Mouse (Mus musculus) thymus, adult 2 months (tissue): ENCODE measurements around the gene Olfr1107. TPM values are rescaled to one million over a fixed set of nuclear protein-coding genes. Genes with fewer than 3 reads are reported as not detected.

ENCODE experiments used
- DNase-seq: peaks from one replicate; pipeline ENCODE4 v3.0.0; 2021
- H3K27ac ChIP-seq: fragments of 200-500 bp; 2 replicates; pipeline ENCODE4 v1.5.1; 2012; ENCODE audit warnings: low read length, control low read depth; ENCODE audit not compliant: control insufficient read depth, insufficient read depth
- H3K27me3 ChIP-seq: fragments of 200-500 bp; 2 replicates; pipeline ENCODE4 v1.6.1; 2012; ENCODE audit warnings: mild to moderate bottlenecking, low read length, moderate library complexity, mixed read lengths; ENCODE audit not compliant: control insufficient read depth, insufficient read depth
- H3K36me3 ChIP-seq: fragments of 200-500 bp; 2 replicates; pipeline ENCODE4 v1.6.1; 2012; ENCODE audit warnings: mild to moderate bottlenecking, low read length, moderate library complexity; ENCODE audit not compliant: control insufficient read depth, insufficient read depth
- H3K4me1 ChIP-seq: fragments of 200-500 bp; replicated peaks from 2 replicates; pipeline ENCODE4 v1.6.1; 2012; ENCODE audit warnings: low read length; ENCODE audit not compliant: control insufficient read depth, insufficient read depth
- H3K4me3 ChIP-seq: fragments of 200-500 bp; 2 replicates; pipeline ENCODE4 v1.5.1; 2012; ENCODE audit warnings: mild to moderate bottlenecking, low read length, control low read depth, moderate library complexity; ENCODE audit not compliant: control insufficient read depth, insufficient read depth
- CTCF ChIP-seq: fragments of 200-500 bp; IDR thresholded peaks from 2 replicates; pipeline ENCODE4 v1.5.1; 2012; ENCODE audit warnings: mild to moderate bottlenecking, control low read depth, low read length, moderate library complexity, borderline replicate concordance; ENCODE audit not compliant: control insufficient read depth, poor library complexity, insufficient read depth; ENCODE audit errors: extremely low read depth
- POLR2A ChIP-seq: fragments of 200-500 bp; IDR thresholded peaks from 2 replicates; pipeline ENCODE4 v1.6.1; 2012; ENCODE audit warnings: mild to moderate bottlenecking, low read length, control low read depth, moderate library complexity; ENCODE audit not compliant: control insufficient read depth, poor library complexity, insufficient read depth; ENCODE audit errors: extremely low read depth
- WGBS: fragments of 180-500 bp; shearing (Covaris S2); methylation state at CpG from one replicate; pipeline ENCODE4 v1.1.7; 2018; 5-methylcytosine and 5-hydroxymethylcytosine counted together
- polyA plus RNA-seq: library from polyadenylated mRNA; depleted of rRNA; stranded (reverse); fragments of >200 nt; gene quantifications from 2 replicates; pipeline ENCODE4 v1.2.3, GENCODE M21; 2012; rRNA removed

Gene Olfr1107
- not detected in 2 replicates for polyA plus RNA-seq

DNA sequence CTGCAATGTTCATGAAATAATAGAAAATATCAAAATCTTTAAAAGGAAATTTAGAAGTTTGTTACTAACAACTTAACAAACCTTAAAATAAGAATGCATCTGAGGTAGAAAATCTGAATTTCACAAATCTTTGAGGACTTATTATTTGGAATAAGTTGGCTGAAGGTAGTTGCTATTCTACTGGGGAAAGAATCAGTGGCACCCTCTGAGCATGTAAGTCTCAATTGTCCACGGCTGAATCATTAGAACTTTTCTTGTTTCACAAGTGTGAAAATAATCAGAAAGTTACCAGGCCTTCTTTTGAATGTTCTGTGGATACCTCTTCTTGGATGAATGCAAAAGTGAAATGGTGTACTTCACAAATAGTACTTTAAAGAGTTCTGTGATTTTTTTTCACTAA lies at the start of gene Olfr1107:
Gene Olfr1107, minus strand, starts transcription at position 101 of the 400 bp plus-strand sequence.
- 91% methylated on average over 1 of the region's 1 CpGs for WGBS
- no peaks in the 10 kb centered on the region for H3K36me3 ChIP-seq
- no peak for TF ChIP-seq POLR2A
- H3K4me3 ChIP-seq: no peak within 1 kb of the TSS
- H3K4me1 ChIP-seq: no peaks in the 10 kb centered on the region
- no peaks in the 10 kb centered on the region for H3K27me3 ChIP-seq
- no peak within 1 kb of the TSS for H3K27ac ChIP-seq
- DNase-seq: no peak

DNA sequence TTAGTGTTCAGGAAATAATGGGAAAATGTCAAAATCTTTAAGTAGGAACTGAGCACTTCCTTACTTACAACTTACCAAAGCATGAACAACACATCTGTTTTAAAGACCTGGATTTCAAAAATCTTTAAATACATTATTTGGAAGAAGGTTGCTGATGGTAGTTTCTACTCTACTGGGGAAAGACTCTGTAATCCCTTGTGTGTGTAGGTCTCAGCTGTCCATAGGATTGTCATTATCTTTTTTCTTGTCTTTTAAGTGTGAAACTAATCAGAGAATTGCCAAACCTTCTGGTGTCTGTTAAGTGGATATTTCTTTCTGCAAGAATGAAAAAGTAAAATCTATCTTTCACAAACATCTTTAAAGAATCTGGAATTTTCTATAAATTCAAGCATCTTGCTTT lies 38.9 kb upstream of the Olfr1107 start, which contains the start of gene Olfr259:
Gene Olfr259, minus strand, starts transcription at position 101 of the 400 bp plus-strand sequence.
- Histone ChIP-seq H3K4me3 (no peak within 1 kb of the TSS), H3K27ac (no peak within 1 kb of the TSS), H3K36me3 (no peaks in the 10 kb centered on the region), H3K27me3 (no peaks in the 10 kb centered on the region), H3K4me1 (no peaks in the 10 kb centered on the region)
- TF ChIP-seq POLR2A (no peak), CTCF (no peak)
- DNase-seq: no peak

DNA sequence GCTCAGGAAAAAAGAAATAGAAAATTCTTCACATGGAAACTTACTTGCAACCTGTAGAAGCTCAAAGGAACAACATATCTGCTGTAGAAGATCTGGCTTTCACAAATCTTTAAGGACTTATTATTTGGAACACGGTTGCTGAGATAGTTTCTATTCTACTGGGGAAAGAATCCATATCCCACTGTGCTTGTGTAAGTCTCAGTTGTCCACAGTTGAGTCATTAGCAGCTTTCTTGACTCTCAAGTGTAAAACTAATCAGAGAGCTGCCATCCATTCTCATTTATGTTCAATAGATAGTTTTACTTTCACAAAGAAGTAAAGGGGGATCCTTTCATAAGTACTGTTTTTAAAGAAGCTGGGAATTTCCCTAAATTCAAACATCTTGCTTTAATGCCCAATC lies 20.3 kb upstream of the Olfr1107 start, which contains the start of gene Olfr1109:
Gene Olfr1109, minus strand, starts transcription at position 101 of the 400 bp plus-strand sequence.
- DNase-seq: no peak
- H3K4me3 ChIP-seq: no peak within 1 kb of the TSS
- no peaks in the 10 kb centered on the region for H3K27me3 ChIP-seq
- no peak within 1 kb of the TSS for H3K27ac ChIP-seq
- no peaks in the 10 kb centered on the region for H3K36me3 ChIP-seq
- TF ChIP-seq POLR2A (no peak), CTCF (no peak)
- 62% methylated on average over 1 of the region's 1 CpGs for WGBS
- H3K4me1 ChIP-seq: no peaks in the 10 kb centered on the region

DNA sequence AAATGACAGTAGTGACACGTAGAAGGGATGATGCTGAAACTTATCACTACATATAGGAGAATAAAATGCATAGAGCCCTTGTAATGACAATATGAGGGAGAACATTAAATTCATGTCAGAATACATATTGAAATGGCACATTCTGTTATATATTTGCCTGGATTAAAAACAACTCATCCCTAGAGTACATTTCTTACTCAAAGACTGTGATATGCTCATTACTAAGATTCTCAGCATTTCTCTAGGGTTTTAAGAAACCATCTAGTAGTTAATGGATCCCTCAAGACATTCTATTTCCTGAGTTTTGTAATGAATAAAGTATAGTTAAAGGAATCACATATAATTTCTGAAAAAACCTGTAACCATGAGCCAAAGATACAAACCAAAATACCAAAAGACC lies 23.4 kb downstream of the Olfr1107 start, which contains the start of gene Olfr1106:
Gene Olfr1106, minus strand, starts transcription at position 101 of the 400 bp plus-strand sequence.
- no peak within 1 kb of the TSS for H3K4me3 ChIP-seq
- no peaks in the 10 kb centered on the region for H3K36me3 ChIP-seq
- no peak within 1 kb of the TSS for H3K27ac ChIP-seq
- no peak for TF ChIP-seq POLR2A
- TF ChIP-seq CTCF: no peak
- WGBS: 64% methylated on average over 1 of the region's 1 CpGs
- no peaks in the 10 kb centered on the region for H3K4me1 ChIP-seq
- DNase-seq: no peak
- H3K27me3 ChIP-seq: no peaks in the 10 kb centered on the region

DNA sequence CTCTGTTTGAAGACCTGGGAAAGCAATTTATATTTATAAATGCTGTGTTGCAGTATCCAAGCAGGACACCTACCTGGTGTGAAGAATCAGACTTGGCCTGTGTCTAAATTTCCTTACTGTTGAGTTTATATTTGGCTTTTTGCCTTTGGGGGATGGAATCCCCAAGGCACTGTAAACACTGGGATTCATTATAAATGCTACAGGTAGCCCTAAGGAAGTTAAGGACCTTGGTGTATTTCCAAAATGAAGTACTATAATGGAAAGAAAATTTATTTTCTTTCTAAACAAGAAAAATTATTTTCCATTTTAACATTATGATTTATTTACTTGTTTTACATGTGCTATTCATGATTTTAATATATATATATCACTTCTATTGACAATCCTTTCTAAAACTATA lies 39.2 kb downstream of the Olfr1107 start, which contains the start of gene Olfr1105:
Gene Olfr1105, minus strand, starts transcription at position 101 of the 400 bp plus-strand sequence.
- Histone ChIP-seq H3K4me3 (no peak within 1 kb of the TSS), H3K27me3 (no peaks in the 10 kb centered on the region), H3K36me3 (no peaks in the 10 kb centered on the region), H3K27ac (no peak within 1 kb of the TSS), H3K4me1 (no peaks in the 10 kb centered on the region)
- no peak for DNase-seq
- TF ChIP-seq POLR2A: no peak
- TF ChIP-seq CTCF: no peak

DNA sequence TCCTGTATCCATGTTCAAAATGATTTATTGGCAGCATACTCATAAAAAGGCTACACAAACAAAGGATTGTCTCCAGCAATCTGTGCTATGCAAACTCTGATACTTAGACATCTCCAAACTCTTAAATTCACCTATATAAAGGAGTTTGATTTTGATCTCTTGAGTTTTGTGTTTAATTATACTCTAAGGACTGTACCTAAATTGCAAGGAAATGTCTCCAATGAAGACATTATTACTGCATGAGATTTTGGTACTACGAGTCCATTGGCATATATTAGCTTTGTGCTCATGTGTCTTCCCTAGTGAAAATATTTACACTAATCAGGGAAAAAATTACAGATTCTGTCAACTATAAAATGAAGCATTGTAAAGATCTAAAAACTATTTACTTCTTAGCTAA lies 48.6 kb downstream of the Olfr1107 start, which contains the start of gene Olfr1104:
Gene Olfr1104, minus strand, starts transcription at position 101 of the 400 bp plus-strand sequence.
- Histone ChIP-seq H3K36me3 (no peaks in the 10 kb centered on the region), H3K27ac (no peak within 1 kb of the TSS), H3K4me3 (no peak within 1 kb of the TSS), H3K27me3 (no peaks in the 10 kb centered on the region), H3K4me1 (no peaks in the 10 kb centered on the region)
- DNase-seq: no peak
- WGBS: 83% methylated on average over 1 of the region's 1 CpGs
- no peak for TF ChIP-seq CTCF
- TF ChIP-seq POLR2A: no peak

Other genes starting within 250 kb of the Olfr1107 start
- gene Olfr1095, start 224.1 kb downstream of the Olfr1107 start, polyA plus RNA-seq: not detected in 2 replicates
- gene Gm13723, start 201.0 kb downstream of the Olfr1107 start, polyA plus RNA-seq: not detected in 2 replicates
- not detected in 2 replicates for gene Olfr1097, start 183.6 kb downstream of the Olfr1107 start, polyA plus RNA-seq
- not detected in 2 replicates for gene Olfr1098, start 151.3 kb downstream of the Olfr1107 start, polyA plus RNA-seq
- gene Olfr1099, start 115.1 kb downstream of the Olfr1107 start, polyA plus RNA-seq: not detected in 2 replicates
- not detected in 2 replicates for gene Olfr1100, start 95.9 kb downstream of the Olfr1107 start, polyA plus RNA-seq
- not detected in 2 replicates for gene Olfr1101, start 84.6 kb downstream of the Olfr1107 start, polyA plus RNA-seq
- gene Olfr1102, start 77.4 kb downstream of the Olfr1107 start, polyA plus RNA-seq: not detected in 2 replicates
- not detected in 2 replicates for gene Olfr1104, start 48.7 kb downstream of the Olfr1107 start, polyA plus RNA-seq
- gene Olfr1105, start 39.3 kb downstream of the Olfr1107 start, polyA plus RNA-seq: not detected in 2 replicates
- gene Olfr1106, start 23.5 kb downstream of the Olfr1107 start, polyA plus RNA-seq: not detected in 2 replicates
- not detected in 2 replicates for gene Olfr1109, start 20.2 kb upstream of the Olfr1107 start, polyA plus RNA-seq
- not detected in 2 replicates for gene Olfr259, start 38.8 kb upstream of the Olfr1107 start, polyA plus RNA-seq
- gene Olfr1110, start 64.5 kb upstream of the Olfr1107 start, polyA plus RNA-seq: not detected in 2 replicates
- gene Olfr1111, start 76.8 kb upstream of the Olfr1107 start, polyA plus RNA-seq: not detected in 2 replicates
- gene Olfr1112, start 112.0 kb upstream of the Olfr1107 start, polyA plus RNA-seq: not detected in 2 replicates
- not detected in 2 replicates for gene Olfr1113, start 133.2 kb upstream of the Olfr1107 start, polyA plus RNA-seq
- gene Olfr1115, start 172.2 kb upstream of the Olfr1107 start, polyA plus RNA-seq: not detected in 2 replicates
- not detected in 2 replicates for gene Olfr1116, start 191.7 kb upstream of the Olfr1107 start, polyA plus RNA-seq
- gene Olfr1118, start 231.8 kb upstream of the Olfr1107 start, polyA plus RNA-seq: not detected in 2 replicates